23 mouse cellular contexts compared by ENCODE assay signal in genomic region chr19:54731315-54731714, GRCm38 (mm10).
"Had no signal": no experiment of that assay in that cellular context is flagged by ENCODE, and none has a peak within 500 bp of the region (broad histone marks: within the 10 kb centered on the region; RNA-seq: fewer than 3 reads in every experiment).

No protein-coding gene starts in this region.

- H3K4me3 ChIP-seq: gastrocnemius, adult 2 months; heart, embryonic 10.5 days; heart, embryonic 12.5 days; hindbrain, embryonic 10.5 days; hindbrain, embryonic 12.5 days; hindbrain, embryonic 15.5 days; intestine, embryonic 15.5 days; layer of hippocampus, adult 2 months; left cerebral cortex, adult 2 months; limb, embryonic 10.5 days; limb, embryonic 12.5 days had no signal

- H3K27me3 ChIP-seq: heart, embryonic 12.5 days; hindbrain, embryonic 12.5 days; hindbrain, embryonic 15.5 days; intestine, embryonic 15.5 days; limb, embryonic 12.5 days had no signal

- H3K36me3 ChIP-seq: heart, embryonic 10.5 days; heart, embryonic 12.5 days; hindbrain, embryonic 10.5 days; hindbrain, embryonic 12.5 days; hindbrain, embryonic 15.5 days; intestine, embryonic 15.5 days; limb, embryonic 10.5 days; limb, embryonic 12.5 days had no signal

- ATAC-seq: inflammation-experienced regulatory T-cells, adult 6 months; intestine, embryonic 15.5 days; intestine, postnatal 0 days had no signal

- DNase-seq: gastrocnemius, adult 2 months; gastrocnemius, postnatal 10 days; gastrocnemius, postnatal 25 days; heart, adult 18-20 months; heart, postnatal 10 days; heart, postnatal 4 days; kidney, adult 18-20 months; kidney, adult 8-10 months; kidney, postnatal 10 days; kidney, postnatal 25 days; liver had no signal

- H3K9me3 ChIP-seq: heart, embryonic 10.5 days; heart, embryonic 12.5 days; hindbrain, embryonic 10.5 days; hindbrain, embryonic 12.5 days; hindbrain, embryonic 15.5 days; intestine, embryonic 15.5 days; limb, embryonic 10.5 days; limb, embryonic 12.5 days had no signal

- H3K27ac ChIP-seq: gastrocnemius, adult 2 months; heart, embryonic 10.5 days; hindbrain, embryonic 10.5 days; hindbrain, embryonic 12.5 days; hindbrain, embryonic 15.5 days; intestine, embryonic 15.5 days; layer of hippocampus, adult 2 months; left cerebral cortex, adult 2 months; limb, embryonic 10.5 days; limb, embryonic 12.5 days had no signal

- H3K4me2 ChIP-seq: heart, embryonic 12.5 days; hindbrain, embryonic 12.5 days; hindbrain, embryonic 15.5 days; intestine, embryonic 15.5 days; limb, embryonic 12.5 days had no signal

- H3K4me1 ChIP-seq: heart, embryonic 10.5 days; heart, embryonic 12.5 days; hindbrain, embryonic 10.5 days; hindbrain, embryonic 12.5 days; hindbrain, embryonic 15.5 days; intestine, embryonic 15.5 days; limb, embryonic 10.5 days; limb, embryonic 12.5 days had no signal

- H3K9ac ChIP-seq: heart, embryonic 12.5 days; hindbrain, embryonic 12.5 days; hindbrain, embryonic 15.5 days; intestine, embryonic 15.5 days; limb, embryonic 12.5 days had no signal
